Mouse (Mus musculus): Measurements from ENCODE around the gene Plcxd2.

- TF ChIP-seq CTCF (IDR thresholded peaks at IDR 0.05; ENCODE audit: control insufficient read depth, insufficient read depth, insufficient replicate concordance, low read depth, low read length) (no peak), POLR2A (IDR thresholded peaks at IDR 0.05; ENCODE audit: control insufficient read depth, low read depth, low read length) (no peak)
These were observed 90.4 kb downstream of the Plcxd2 start for GRCm38 (mm10) chr16:45919572-45919971.

All from testis, adult 2 months (tissue).